Mouse (Mus musculus) ES-E14 (cell line): ENCODE results near the gene Pclo.

ENCODE experiments used
- CHD2 ChIP-seq: IDR thresholded peaks from 2 replicates; pipeline ENCODE4 v1.6.1; 2014; ENCODE audit warnings: mild to moderate bottlenecking, low read depth, low read length, inconsistent platforms
- HCFC1 ChIP-seq: IDR thresholded peaks from 2 replicates; pipeline ENCODE4 v1.6.1; 2012; ENCODE audit warnings: low read length, inconsistent platforms, borderline replicate concordance; ENCODE audit not compliant: insufficient read depth
- MAFK ChIP-seq: IDR thresholded peaks from 2 replicates; pipeline ENCODE4 v1.6.1; 2014; ENCODE audit warnings: mild to moderate bottlenecking, low read depth, low read length, inconsistent platforms; ENCODE audit not compliant: insufficient read depth
- ZC3H11A ChIP-seq: IDR thresholded peaks from 2 replicates; pipeline ENCODE4 v1.6.1; 2012; ENCODE audit warnings: low read depth, mild to moderate bottlenecking, inconsistent platforms, low read length, borderline replicate concordance
- ZNF384 ChIP-seq: IDR thresholded peaks from 2 replicates; pipeline ENCODE4 v1.6.1; 2012; ENCODE audit warnings: low read depth, low read length, inconsistent platforms

DNA sequence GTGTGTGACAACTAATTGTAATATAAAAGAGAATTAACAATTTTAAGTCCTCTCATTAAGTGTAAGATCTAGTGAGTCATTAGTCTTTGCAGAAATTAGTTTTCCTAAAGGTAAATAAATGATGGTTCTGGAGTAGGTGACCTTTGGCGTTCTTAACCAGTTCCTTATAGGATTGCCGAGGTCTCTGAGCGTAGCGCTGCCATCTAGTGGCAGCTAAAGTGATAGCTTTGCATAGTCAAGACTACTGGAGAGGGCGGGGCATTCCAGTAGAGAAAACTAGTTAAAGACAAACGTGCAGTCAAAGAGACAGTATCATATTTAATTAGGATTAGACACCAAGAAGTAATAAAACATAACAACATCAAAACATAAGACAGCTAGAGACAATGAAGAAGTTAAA lies 292.4 kb downstream of the Pclo start:
- TF ChIP-seq CHD2 (no peak), ZC3H11A (peak; percentile 58; the same call in 1 of the 2 replicates), ZNF384 (no peak), HCFC1 (no peak), MAFK (no peak)
